Mouse (Mus musculus) right cerebral cortex, adult 2 months (tissue): ENCODE measurements around the gene Cox6a1.
"Not testable (repeated sequence)": the region's sequence is repeated elsewhere in the genome, so short reads cannot be mapped to it uniquely, and the experiment has no call there.

ENCODE experiments used
- DNase-seq, 2 experiments: peaks; one replicate each; pipeline ENCODE4 v3.0.0; 2021 to 2022; ENCODE audit warnings: low spot score in 2 of 2

The Cox6a1 gene

GRCm38 (mm10) chr5:115348546-115349224 is at the start of gene Cox6a1:
Gene Cox6a1, minus strand, starts transcription at chr5:115348981.
- peak; percentile 98 to 99 for DNase-seq

GRCm38 (mm10) chr5:115397839-115398780 is 49.3 kb upstream of the Cox6a1 start:
- DNase-seq = peak; percentile 51 to 52

- no peak for DNase-seq
Measured at GRCm38 (mm10) chr5:115396654-115397053, 47.9 kb upstream of the Cox6a1 start.

GRCm38 (mm10) chr5:115394836-115395235 is 46.1 kb upstream of the Cox6a1 start:
- no peak for DNase-seq

- DNase-seq = no peak
Measured at GRCm38 (mm10) chr5:115394223-115394622, 45.4 kb upstream of the Cox6a1 start.

- no peak for DNase-seq
Measured at GRCm38 (mm10) chr5:115392969-115393368, 44.2 kb upstream of the Cox6a1 start.

- no peak for DNase-seq
Measured at GRCm38 (mm10) chr5:115391935-115392334, 43.2 kb upstream of the Cox6a1 start.

GRCm38 (mm10) chr5:115378882-115379281 is 30.1 kb upstream of the Cox6a1 start:
- DNase-seq = not testable (repeated sequence)

GRCm38 (mm10) chr5:115375436-115375835 is 26.7 kb upstream of the Cox6a1 start:
- DNase-seq = no peak

- no peak for DNase-seq
Measured at GRCm38 (mm10) chr5:115374204-115374820, 25.5 kb upstream of the Cox6a1 start.

- peak; percentile 20 to 23 for DNase-seq
Measured at GRCm38 (mm10) chr5:115373441-115374203, 24.8 kb upstream of the Cox6a1 start.

- no peak for DNase-seq
Measured at GRCm38 (mm10) chr5:115371736-115372135, 23.0 kb upstream of the Cox6a1 start.

GRCm38 (mm10) chr5:115364782-115365181 is 16.0 kb upstream of the Cox6a1 start:
- no peak for DNase-seq

GRCm38 (mm10) chr5:115362819-115363714 is 14.3 kb upstream of the Cox6a1 start:
- DNase-seq = peak; percentile 72 to 77

- DNase-seq = no peak
Measured at GRCm38 (mm10) chr5:115362216-115362615, 13.4 kb upstream of the Cox6a1 start.

- DNase-seq = no peak
Measured at GRCm38 (mm10) chr5:115359851-115360372, 11.1 kb upstream of the Cox6a1 start.

GRCm38 (mm10) chr5:115359438-115359837 is 10.7 kb upstream of the Cox6a1 start:
- no peak for DNase-seq

- peak; percentile 81 to 83 for DNase-seq
Measured at GRCm38 (mm10) chr5:115358872-115359271, 10.1 kb upstream of the Cox6a1 start.

- DNase-seq = no peak
Measured at GRCm38 (mm10) chr5:115355070-115355469, 6.3 kb upstream of the Cox6a1 start.

GRCm38 (mm10) chr5:115351348-115351747 is 2.6 kb upstream of the Cox6a1 start:
- DNase-seq = no peak
